Mouse (Mus musculus) C2C12 (cell line): ENCODE results near the gene C1s1.

Experiments used
- CTCF ChIP-seq: IDR thresholded peaks from one replicate; pipeline ENCODE4 v1.5.1; 2011; ENCODE audit not compliant: control insufficient read depth, insufficient read depth, insufficient read length
- USF1 ChIP-seq: IDR thresholded peaks from one replicate; pipeline ENCODE4 v1.6.1; 2011; ENCODE audit warnings: low read depth, mild to moderate bottlenecking, control low read depth, moderate library complexity

DNA sequence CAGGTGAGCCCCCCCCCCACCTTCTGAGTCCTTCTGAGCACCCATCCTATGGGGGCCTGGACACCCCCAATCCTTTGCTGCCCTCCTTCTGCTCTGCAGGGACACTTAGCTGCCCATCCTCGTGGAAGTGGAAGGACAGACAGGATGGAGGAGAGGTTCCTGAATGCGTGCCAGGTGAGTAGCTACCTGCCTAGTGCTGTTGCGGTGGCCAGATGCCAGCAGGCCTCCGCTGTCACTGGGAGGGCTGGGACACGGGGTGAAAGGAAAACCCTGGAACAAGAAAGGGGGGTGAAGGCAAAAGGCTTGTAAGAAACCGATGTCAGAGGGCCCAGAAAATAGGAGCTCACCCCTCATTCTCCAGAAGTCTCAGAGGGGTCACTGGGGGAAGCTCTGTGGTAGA is 35.2 kb downstream of the C1s1 start:
- no peak for TF ChIP-seq CTCF
- no peak for TF ChIP-seq USF1
